Comparison of ENCODE assay signal across 8 mouse cellular contexts in genomic region chr4:155868614-155869298, GRCm38 (mm10). TPM values are rescaled to one million over a fixed set of nuclear protein-coding genes. Genes with fewer than 3 reads are reported as not detected.
DNase-seq lines count a peak whose midpoint lies in the region; ATAC-seq and TF ChIP-seq lines count a peak whose summit lies in the region.

No protein-coding gene starts in this region.

- H3K4me3 ChIP-seq in bone marrow, adult 2 months (replicated peaks; ENCODE audit: control insufficient read depth, low read depth, low read length) = peak overlapping the region; percentile 100
- H3K4me3 ChIP-seq in limb, embryonic 11.5 days (ENCODE audit: low read depth, low read length) = peak overlapping the region; percentile 77
- peak overlapping the region; percentile 81 for H3K4me3 ChIP-seq in midbrain, embryonic 11.5 days (ENCODE audit: low read depth, low read length)

- peak; percentile 3 for DNase-seq in embryo, embryonic 10.5 days (ENCODE audit: low spot score)
- no peak for DNase-seq in embryo, embryonic 11 days
- DNase-seq in limb, embryonic 11.5 days (ENCODE audit: low spot score) = no peak
- DNase-seq in midbrain, embryonic 11.5 days (ENCODE audit: low spot score, missing footprints) = no peak
- DNase-seq in layer of hippocampus, adult 9-11 months = no peak
- DNase-seq in cerebellum, adult 18-20 months = no peak

- peaks cover 6% of the 10 kb centered on the region for H3K36me3 ChIP-seq in limb, embryonic 11.5 days (ENCODE audit: control insufficient read depth, insufficient read depth, low read length)
- peaks cover 13% of the 10 kb centered on the region for H3K36me3 ChIP-seq in midbrain, embryonic 11.5 days (ENCODE audit: control insufficient read depth, insufficient read depth, low read length)

- H3K27me3 ChIP-seq in limb, embryonic 11.5 days (ENCODE audit: control insufficient read depth, insufficient read depth, low read length) = no peaks in the 10 kb centered on the region
- no peaks in the 10 kb centered on the region for H3K27me3 ChIP-seq in midbrain, embryonic 11.5 days (ENCODE audit: control insufficient read depth, insufficient read depth, low read length)

- H3K9ac ChIP-seq in limb, embryonic 11.5 days (ENCODE audit: low read length) = peak overlapping the region; percentile 75
- peak overlapping the region; percentile 88 for H3K9ac ChIP-seq in midbrain, embryonic 11.5 days (ENCODE audit: low read length)

- no peaks in the 10 kb centered on the region for H3K9me3 ChIP-seq in limb, embryonic 11.5 days (ENCODE audit: control insufficient read depth, low read length)
- H3K9me3 ChIP-seq in midbrain, embryonic 11.5 days (ENCODE audit: control insufficient read depth, low read length) = no peaks in the 10 kb centered on the region

- H3K4me1 ChIP-seq in bone marrow, adult 2 months (ENCODE audit: control insufficient read depth, insufficient read depth, low read length) = peaks cover 2% of the 10 kb centered on the region
- H3K4me1 ChIP-seq in limb, embryonic 11.5 days (ENCODE audit: control insufficient read depth, insufficient read depth, low read length) = peaks cover 6% of the 10 kb centered on the region
- H3K4me1 ChIP-seq in midbrain, embryonic 11.5 days (ENCODE audit: control insufficient read depth, insufficient read depth, low read length) = peaks cover 11% of the 10 kb centered on the region

- 8% methylated on average over 22 of the region's 22 CpGs for WGBS in bone marrow, adult 2 months
- WGBS in limb, embryonic 11.5 days = 13% methylated on average over 22 of the region's 22 CpGs
- WGBS in midbrain, embryonic 11.5 days = 11% methylated on average over 22 of the region's 22 CpGs

- H3K27ac ChIP-seq in bone marrow, adult 2 months (ENCODE audit: control insufficient read depth, insufficient read depth, low read depth, low read length, poor library complexity) = peak overlapping the region; percentile 49
- no peak overlapping the region for H3K27ac ChIP-seq in limb, embryonic 11.5 days (replicated peaks; ENCODE audit: low read depth, low read length)
- no peak overlapping the region for H3K27ac ChIP-seq in midbrain, embryonic 11.5 days (ENCODE audit: low read depth, low read length)

- TF ChIP-seq CTCF in bone marrow, adult 2 months (IDR thresholded peaks at IDR 0.05; ENCODE audit: control insufficient read depth, insufficient read depth, low read length) = no peak

- peak; percentile 17 to 19; a peak in 2 of 4 replicates for ATAC-seq in hematopoietic stem cell, adult 5-6 weeks (replicated peaks in 1 of 2; ENCODE audit: insufficient read depth in 1 of 2, low FRiP score in 2 of 2, low TSS enrichment in 1 of 2, low read depth in 1 of 2, poor library complexity in 2 of 2, severe bottlenecking in 2 of 2)
- ATAC-seq in limb, embryonic 11.5 days (ENCODE audit: insufficient number of reproducible peaks, low FRiP score, low TSS enrichment, low read depth) = peak; percentile 3
- peak; percentile 1; the same call in 1 of the 2 replicates for ATAC-seq in midbrain, embryonic 11.5 days (ENCODE audit: low FRiP score)

- no peak for TF ChIP-seq POLR2A in bone marrow, adult 2 months (IDR thresholded peaks at IDR 0.05; ENCODE audit: borderline replicate concordance, control insufficient read depth, low read depth, low read length)

- H3K4me2 ChIP-seq in limb, embryonic 11.5 days (ENCODE audit: low read depth, severe bottlenecking) = peak overlapping the region; percentile 96
- peak overlapping the region; percentile 98 for H3K4me2 ChIP-seq in midbrain, embryonic 11.5 days

RNA-seq across cellular contexts. Expression of gene Cptp, which starts 0.5 kb away (rescaled TPM):
- 2.8 and 5.9 TPM in 2 replicates for polyA plus RNA-seq in bone marrow, adult 2 months (2011; ENCODE audit: insufficient read depth, insufficient read length, low replicate concordance, missing spikeins)
- 7.3 and 8.5 TPM in 2 replicates for total RNA-seq in hematopoietic stem cell, adult 5-6 weeks (2017)
- polyA plus RNA-seq in limb, embryonic 11.5 days (2014; fragmentation: Nextera tagmentation; extraction: Ambion mirVana) = 19.2 and 20.4 TPM in 2 replicates
- 24.7 and 24.8 TPM in 2 replicates for polyA plus RNA-seq in midbrain, embryonic 11.5 days (2014; fragmentation: Nextera tagmentation; extraction: Ambion mirVana)

RNA-seq across cellular contexts. Expression of gene Ints11, which starts 0.6 kb away (rescaled TPM):
- 22.2 and 49.5 TPM in 2 replicates for polyA plus RNA-seq in bone marrow, adult 2 months (2011; ENCODE audit: insufficient read depth, insufficient read length, low replicate concordance, missing spikeins)
- total RNA-seq in hematopoietic stem cell, adult 5-6 weeks (2017) = 22.6 and 24.8 TPM in 2 replicates
- polyA plus RNA-seq in limb, embryonic 11.5 days (2014; fragmentation: Nextera tagmentation; extraction: Ambion mirVana) = 89.4 and 91.1 TPM in 2 replicates
- 102 and 103 TPM in 2 replicates for polyA plus RNA-seq in midbrain, embryonic 11.5 days (2014; fragmentation: Nextera tagmentation; extraction: Ambion mirVana)

RNA-seq across cellular contexts. Expression of gene Tas1r3, which starts 5.6 kb away (rescaled TPM):
- polyA plus RNA-seq in bone marrow, adult 2 months (2011; ENCODE audit: insufficient read depth, insufficient read length, low replicate concordance, missing spikeins) = 0.42 TPM in 1 of 2 replicates, not detected in the other
- 0.45 and 0.75 TPM in 2 replicates for total RNA-seq in hematopoietic stem cell, adult 5-6 weeks (2017)
- polyA plus RNA-seq in limb, embryonic 11.5 days (2014; fragmentation: Nextera tagmentation; extraction: Ambion mirVana) = 0.24 and 0.28 TPM in 2 replicates
- 0.34 and 0.59 TPM in 2 replicates for polyA plus RNA-seq in midbrain, embryonic 11.5 days (2014; fragmentation: Nextera tagmentation; extraction: Ambion mirVana)

RNA-seq across cellular contexts. Expression of gene Dvl1, which starts 21.6 kb away (rescaled TPM):
- polyA plus RNA-seq in bone marrow, adult 2 months (2011; ENCODE audit: insufficient read depth, insufficient read length, low replicate concordance, missing spikeins) = 21.0 and 50.2 TPM in 2 replicates
- total RNA-seq in hematopoietic stem cell, adult 5-6 weeks (2017) = 21.0 and 23.8 TPM in 2 replicates
- polyA plus RNA-seq in limb, embryonic 11.5 days (2014; fragmentation: Nextera tagmentation; extraction: Ambion mirVana) = 8.1 and 9.1 TPM in 2 replicates
- polyA plus RNA-seq in midbrain, embryonic 11.5 days (2014; fragmentation: Nextera tagmentation; extraction: Ambion mirVana) = 8.6 and 10.7 TPM in 2 replicates

RNA-seq across cellular contexts. Expression of gene Pusl1, which starts 22.8 kb away (rescaled TPM):
- polyA plus RNA-seq in bone marrow, adult 2 months (2011; ENCODE audit: insufficient read depth, insufficient read length, low replicate concordance, missing spikeins) = 5.2 and 18.4 TPM in 2 replicates
- 23.3 and 26.5 TPM in 2 replicates for total RNA-seq in hematopoietic stem cell, adult 5-6 weeks (2017)
- polyA plus RNA-seq in limb, embryonic 11.5 days (2014; fragmentation: Nextera tagmentation; extraction: Ambion mirVana) = 42.4 and 45.5 TPM in 2 replicates
- polyA plus RNA-seq in midbrain, embryonic 11.5 days (2014; fragmentation: Nextera tagmentation; extraction: Ambion mirVana) = 37.2 and 39.4 TPM in 2 replicates
